Mouse (Mus musculus) CH12.LX (cell line): ENCODE results near the gene Ryr3. TPM values are rescaled to one million over a fixed set of nuclear protein-coding genes. Genes with fewer than 3 reads are reported as not detected.

Experiments
- DNase-seq: peaks from one replicate; pipeline ENCODE4 v3.0.0-alpha.2; 2013; ENCODE audit errors: extremely low read depth
- H3K27ac ChIP-seq: 2 replicates; pipeline ENCODE4 v1.5.1; 2012; ENCODE audit warnings: low read depth, mild to moderate bottlenecking, control low read depth, moderate library complexity; ENCODE audit not compliant: insufficient read depth
- H3K27me3 ChIP-seq: replicated peaks from 2 replicates; pipeline ENCODE3; 2012; ENCODE audit warnings: inconsistent platforms
- H3K36me3 ChIP-seq, 2 experiments: replicated peaks in 1 of 2; 2 replicates each; pipeline versions ENCODE3 to v1.6.1; 2012; ENCODE audit warnings: inconsistent platforms in 1 of 2, low read length in 1 of 2, mild to moderate bottlenecking in 1 of 2, mixed read lengths in 1 of 2, moderate library complexity in 1 of 2; ENCODE audit not compliant: control insufficient read depth in 1 of 2, insufficient read depth in 1 of 2
- H3K4me1 ChIP-seq, 2 experiments: 2 replicates each; pipeline ENCODE4 v1.6.1; 2012; ENCODE audit warnings: inconsistent platforms in 1 of 2, moderate library complexity in 1 of 2; ENCODE audit not compliant: insufficient read depth in 2 of 2, control insufficient read depth in 1 of 2
- H3K4me2 ChIP-seq: 2 replicates; pipeline ENCODE4 v1.6.1; 2012; ENCODE audit warnings: low read depth, mild to moderate bottlenecking, control low read depth; ENCODE audit not compliant: poor library complexity, insufficient read depth, severe bottlenecking
- H3K4me3 ChIP-seq, 3 experiments: fragments of 150-350 bp in 1 of 3; sonication (generic) in 1 of 3; replicated peaks in 1 of 3; 2 replicates each; pipeline versions ENCODE3 to v1.5.1; 2011 to 2012; ENCODE audit warnings: low read depth in 2 of 3, low read length in 2 of 3, mild to moderate bottlenecking in 2 of 3, moderate library complexity in 2 of 3, control low read depth in 1 of 3, improper control_type of control experiment in 1 of 3, inconsistent platforms in 1 of 3, mixed read lengths in 1 of 3; ENCODE audit not compliant: poor library complexity in 1 of 3
- H3K79me2 ChIP-seq: replicated peaks from 2 replicates; pipeline ENCODE4 v1.6.1; 2012; ENCODE audit warnings: mild to moderate bottlenecking, moderate library complexity; ENCODE audit not compliant: control insufficient read depth, poor library complexity, insufficient read depth, severe bottlenecking; ENCODE audit errors: extremely low read depth
- H3K9ac ChIP-seq: 2 replicates; pipeline ENCODE4 v1.6.1; 2012; ENCODE audit warnings: low read depth, mild to moderate bottlenecking, control low read depth, moderate library complexity; ENCODE audit not compliant: insufficient read depth
- H3K9me3 ChIP-seq: replicated peaks from 2 replicates; pipeline ENCODE3; 2012; ENCODE audit warnings: low read length, inconsistent platforms, mixed read lengths
- CHD1 ChIP-seq: IDR thresholded peaks from 2 replicates; pipeline ENCODE4 v1.6.1; 2012; ENCODE audit warnings: low read depth, low read length, improper control_type of control experiment, inconsistent platforms
- CTCF ChIP-seq, 2 experiments: IDR thresholded peaks in 1 of 2; conservative IDR thresholded peaks in 1 of 2; 2 replicates each; pipeline ENCODE4 v1.5.1; 2011 to 2012; ENCODE audit warnings: low read depth in 2 of 2, low read length in 2 of 2, improper control_type of control experiment in 1 of 2, inconsistent platforms in 1 of 2, mild to moderate bottlenecking in 1 of 2, moderate library complexity in 1 of 2
- E2F4 ChIP-seq: IDR thresholded peaks from 2 replicates; pipeline ENCODE4 v1.6.1; 2011; ENCODE audit warnings: low read depth, low read length, improper control_type of control experiment; ENCODE audit not compliant: insufficient replicate concordance
- EP300 ChIP-seq: IDR thresholded peaks from 2 replicates; pipeline ENCODE4 v1.6.1; 2011; ENCODE audit warnings: low read length, improper control_type of control experiment
- ETS1 ChIP-seq: conservative IDR thresholded peaks from 2 replicates; pipeline ENCODE4 v1.6.1; 2012; ENCODE audit warnings: low read depth, mild to moderate bottlenecking, inconsistent platforms, low read length, improper control_type of control experiment, moderate library complexity
- HCFC1 ChIP-seq: IDR thresholded peaks from 2 replicates; pipeline ENCODE4 v1.6.1; 2012; ENCODE audit warnings: low read depth, mild to moderate bottlenecking, inconsistent platforms, low read length, improper control_type of control experiment
- JUN ChIP-seq: IDR thresholded peaks from 2 replicates; pipeline ENCODE4 v1.6.1; 2011; ENCODE audit warnings: low read depth, mild to moderate bottlenecking, low read length, improper control_type of control experiment, moderate library complexity; ENCODE audit not compliant: insufficient read depth
- JUND ChIP-seq: conservative IDR thresholded peaks from 2 replicates; pipeline ENCODE4 v1.6.1; 2011; ENCODE audit warnings: low read depth, low read length, improper control_type of control experiment
- MAFK ChIP-seq: IDR thresholded peaks from 2 replicates; pipeline ENCODE4 v1.6.1; 2011; ENCODE audit warnings: low read length, improper control_type of control experiment; ENCODE audit not compliant: insufficient replicate concordance
- MAX ChIP-seq: IDR thresholded peaks from 2 replicates; pipeline ENCODE4 v1.6.1; 2011; ENCODE audit warnings: low read length, improper control_type of control experiment
- MYC ChIP-seq: IDR thresholded peaks from 2 replicates; pipeline ENCODE4 v1.6.1; 2011; ENCODE audit warnings: low read depth, mild to moderate bottlenecking, improper control_type of control experiment, low read length
- POLR2A ChIP-seq: IDR thresholded peaks from 2 replicates; pipeline ENCODE4 v1.6.1; 2011; ENCODE audit warnings: low read depth, mild to moderate bottlenecking, improper control_type of control experiment, low read length
- RCOR1 ChIP-seq: conservative IDR thresholded peaks from 2 replicates; pipeline ENCODE4 v1.6.1; 2012; ENCODE audit warnings: low read depth, mild to moderate bottlenecking, inconsistent platforms, low read length, improper control_type of control experiment
- SMC3 ChIP-seq: IDR thresholded peaks from 2 replicates; pipeline ENCODE4 v1.6.1; 2011; ENCODE audit warnings: low read depth, low read length, improper control_type of control experiment
- TCF12 ChIP-seq: IDR thresholded peaks from 2 replicates; pipeline ENCODE4 v1.6.1; 2014; ENCODE audit warnings: low read depth, mild to moderate bottlenecking, inconsistent platforms, low read length, improper control_type of control experiment
- USF2 ChIP-seq: conservative IDR thresholded peaks from 2 replicates; pipeline ENCODE4 v1.6.1; 2011; ENCODE audit warnings: low read depth, low read length, improper control_type of control experiment
- ZC3H11A ChIP-seq: IDR thresholded peaks from 2 replicates; pipeline ENCODE4 v1.6.1; 2012; ENCODE audit warnings: low read depth, mild to moderate bottlenecking, inconsistent platforms, low read length, improper control_type of control experiment
- ZKSCAN1 ChIP-seq: IDR thresholded peaks from 2 replicates; pipeline ENCODE4 v1.6.1; 2012; ENCODE audit warnings: low read depth, inconsistent platforms, low read length, improper control_type of control experiment, borderline replicate concordance
- ZMIZ1 ChIP-seq: IDR thresholded peaks from 2 replicates; pipeline ENCODE4 v1.6.1; 2012; ENCODE audit warnings: low read depth, mild to moderate bottlenecking, inconsistent platforms, low read length, improper control_type of control experiment
- ZNF384 ChIP-seq: IDR thresholded peaks from 2 replicates; pipeline ENCODE4 v1.6.1; 2012; ENCODE audit warnings: low read depth, low read length, improper control_type of control experiment, inconsistent platforms
- dilution Hi-C: fragments of 300-500 bp; cut with MboI; formaldehyde crosslinking; loops from 2 replicates; pipeline ENCODE4 v1.14.3; 2020; ENCODE audit warnings: low sequenced_read_pairs; ENCODE audit not compliant: extremely low pct_unique_long_range_greater_than_20kb, extremely low pct_ligation_motif_present
- in situ Hi-C: fragments of 300-500 bp; cut with MboI; formaldehyde crosslinking; loops from 3 replicates; pipeline ENCODE4 v1.14.3; 2019; ENCODE audit warnings: low sequenced_read_pairs, low pct_ligation_motif_present, low pct_unique_long_range_greater_than_20kb, mixed read lengths
- polyA plus RNA-seq: library from polyadenylated mRNA; unstranded; fragments of >175 nt; gene quantifications from 2 replicates; pipeline ENCODE4 v1.2.1, GENCODE M21; 2012; ENCODE audit warnings: low read depth; ENCODE audit not compliant: insufficient read length
- total RNA-seq, 2 experiments: library from RNA; depleted of rRNA; stranded (reverse); fragments of 300-350 nt in 1 of 2; fragments of >200 nt in 1 of 2; gene quantifications; 2 replicates each; pipeline ENCODE4 v1.2.3; 2012 to 2014

Ryr3 gene
- total and polyA plus RNA-seq, 3 experiments, result 0.08 to 0.40 (median 0.16) TPM

DNA sequence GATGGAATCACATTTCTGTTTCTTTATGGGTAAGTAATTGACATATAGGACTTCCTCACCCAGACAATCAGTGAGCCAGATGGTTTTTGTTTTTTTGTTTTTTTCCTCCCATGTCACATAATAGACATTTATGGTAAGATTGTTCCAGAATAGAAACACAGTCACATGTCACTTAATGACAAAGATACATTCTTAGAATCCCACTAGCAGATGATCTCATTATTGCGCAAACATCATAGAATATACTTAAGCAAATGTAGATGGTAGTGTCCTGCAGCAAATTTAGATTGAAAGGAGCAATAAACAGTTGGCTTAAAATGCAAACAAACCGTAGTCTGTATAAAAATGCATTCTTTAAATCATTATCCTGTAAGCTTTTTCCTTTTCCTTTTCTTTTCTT is 161.3 kb downstream of the Ryr3 start:
- TF ChIP-seq ZKSCAN1 (no peak), MYC (no peak), MAFK (no peak), JUND (no peak), HCFC1 (no peak), CTCF (conservative IDR thresholded peaks at IDR 0.05 in 1 of 2, IDR thresholded peaks at IDR 0.05 in 1 of 2; ENCODE audit: low read depth in 2 of 2, low read length in 2 of 2) (no peak), TCF12 (no peak), USF2 (no peak), JUN (no peak), SMC3 (no peak), POLR2A (no peak), EP300 (no peak), E2F4 (no peak), CHD1 (no peak), RCOR1 (no peak), ZC3H11A (no peak), ETS1 (no peak), ZMIZ1 (no peak)

DNA sequence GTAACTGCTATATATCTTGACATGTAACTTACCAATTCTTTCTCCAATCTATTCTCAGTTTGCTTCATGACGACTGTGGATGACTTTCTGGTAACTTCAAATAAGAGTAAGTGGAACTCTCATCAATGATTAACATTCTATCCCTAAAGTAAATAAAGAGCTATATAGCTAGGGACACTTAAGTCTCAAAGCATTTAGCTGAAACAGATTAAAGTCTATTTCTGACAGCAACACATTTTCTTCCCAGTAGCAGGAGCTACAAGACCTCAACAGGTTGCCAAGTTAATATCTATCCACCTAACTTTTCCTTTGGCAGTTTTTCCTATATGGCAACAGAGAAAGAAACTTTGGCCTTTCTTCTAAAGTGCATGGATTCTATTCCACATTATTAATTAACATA is 167.1 kb downstream of the Ryr3 start:
- TF ChIP-seq ZMIZ1, result no peak
- TF ChIP-seq ZNF384, result no peak
- no peak for TF ChIP-seq CTCF (conservative IDR thresholded peaks at IDR 0.05 in 1 of 2, IDR thresholded peaks at IDR 0.05 in 1 of 2; ENCODE audit: low read depth in 2 of 2, low read length in 2 of 2)
- TF ChIP-seq JUN, result no peak
- TF ChIP-seq MAX, result no peak
- H3K27me3 ChIP-seq, result no peaks in the 10 kb centered on the region
- no peak for DNase-seq
- H3K9ac ChIP-seq, result no peak overlapping the region
- H3K9me3 ChIP-seq, result no peaks in the 10 kb centered on the region
- H3K27ac ChIP-seq, result no peak overlapping the region
- no peak overlapping the region for H3K4me3 ChIP-seq
- H3K36me3 ChIP-seq, result no peaks in the 10 kb centered on the region
- in situ Hi-C loops, result no loop called here
- H3K4me2 ChIP-seq, result no peak overlapping the region
- dilution Hi-C loops, result no loop called here
- H3K4me1 ChIP-seq, result peaks cover 0 to 9% of the 10 kb centered on the region in 2 experiments; a peak in 2 of 4 replicates
- H3K79me2 ChIP-seq, result no peaks in the 10 kb centered on the region

More for the DNA sequence above, 161.3 kb downstream of the Ryr3 start:
- no peak for DNase-seq
- Histone ChIP-seq H3K27me3 (no peaks in the 10 kb centered on the region), H3K4me2 (no peak overlapping the region), H3K4me3 (no peak overlapping the region), H3K27ac (no peak overlapping the region), H3K36me3 (no peaks in the 10 kb centered on the region), H3K79me2 (no peaks in the 10 kb centered on the region), H3K9me3 (no peaks in the 10 kb centered on the region), H3K9ac (no peak overlapping the region), H3K4me1 (peaks cover 4 to 25% of the 10 kb centered on the region in 2 experiments)
- in situ Hi-C loops, result no loop called here
- dilution Hi-C loops, result no loop called here
